Comparison of ENCODE assay signal across 28 mouse cellular contexts in genomic region chr13:69954171-69954570, GRCm38 (mm10).
"Had no signal": no experiment of that assay in that cellular context is flagged by ENCODE, and none has a peak within 500 bp of the region (broad histone marks: within the 10 kb centered on the region; RNA-seq: fewer than 3 reads in every experiment).

No protein-coding gene starts in this region.

- H3K9me3 ChIP-seq: heart, embryonic 15.5 days; intestine, embryonic 15.5 days; limb, embryonic 10.5 days; limb, embryonic 12.5 days; liver, embryonic 15.5 days had no signal

- H3K4me3 ChIP-seq: gastrocnemius, adult 2 months; heart, adult 2 months; heart, embryonic 13.5 days; heart, embryonic 15.5 days; hindbrain, embryonic 10.5 days; hindbrain, embryonic 12.5 days; intestine, embryonic 15.5 days; layer of hippocampus, adult 2 months; left cerebral cortex, adult 2 months; limb, embryonic 10.5 days; limb, embryonic 12.5 days; liver, embryonic 13.5 days; liver, embryonic 15.5 days had no signal

- H3K27me3 ChIP-seq: heart, embryonic 13.5 days; heart, embryonic 15.5 days; hindbrain, embryonic 12.5 days; intestine, embryonic 15.5 days; limb, embryonic 12.5 days; liver, embryonic 13.5 days; liver, embryonic 15.5 days had no signal

- DNase-seq: gastrocnemius, adult 2 months; gastrocnemius, postnatal 10 days; gastrocnemius, postnatal 25 days; heart, adult 2 months; heart, postnatal 4 days; kidney, adult 18-20 months; kidney, adult 8-10 months; kidney, postnatal 10 days; kidney, postnatal 25 days; kidney, postnatal 4 days; liver; liver, embryonic 13.5 days; liver, postnatal 0 days had no signal

- H3K27ac ChIP-seq: gastrocnemius, adult 2 months; heart, adult 2 months; heart, embryonic 13.5 days; heart, embryonic 15.5 days; hindbrain, embryonic 10.5 days; hindbrain, embryonic 12.5 days; hindbrain, embryonic 14.5 days; intestine, embryonic 15.5 days; layer of hippocampus, adult 2 months; left cerebral cortex, adult 2 months; limb, embryonic 10.5 days; limb, embryonic 12.5 days; liver, embryonic 13.5 days; liver, embryonic 15.5 days had no signal

- H3K4me2 ChIP-seq: heart, embryonic 13.5 days; heart, embryonic 15.5 days; hindbrain, embryonic 12.5 days; hindbrain, embryonic 14.5 days; intestine, embryonic 15.5 days; limb, embryonic 12.5 days; liver, embryonic 11.5 days; liver, embryonic 13.5 days; liver, embryonic 15.5 days had no signal

- ATAC-seq: hindbrain, embryonic 16.5 days; inflammation-experienced regulatory T-cells, adult 6 months; intestine, embryonic 15.5 days; intestine, postnatal 0 days; liver, postnatal 0 days had no signal

- H3K36me3 ChIP-seq: heart, embryonic 13.5 days; heart, embryonic 15.5 days; hindbrain, embryonic 10.5 days; hindbrain, embryonic 12.5 days; intestine, embryonic 15.5 days; limb, embryonic 10.5 days; limb, embryonic 12.5 days; liver, embryonic 13.5 days; liver, embryonic 15.5 days had no signal

- H3K9ac ChIP-seq: heart, embryonic 13.5 days; heart, embryonic 15.5 days; hindbrain, embryonic 12.5 days; hindbrain, embryonic 14.5 days; intestine, embryonic 15.5 days; limb, embryonic 12.5 days; liver, embryonic 13.5 days; liver, embryonic 15.5 days; liver, postnatal 0 days had no signal

- H3K4me1 ChIP-seq: heart, embryonic 13.5 days; heart, embryonic 15.5 days; hindbrain, embryonic 10.5 days; hindbrain, embryonic 12.5 days; intestine, embryonic 15.5 days; limb, embryonic 10.5 days; limb, embryonic 12.5 days; liver, embryonic 13.5 days; liver, embryonic 15.5 days had no signal
